Mouse (Mus musculus): ENCODE results near the gene Sprtn. TPM values are rescaled to one million over a fixed set of nuclear protein-coding genes. Genes with fewer than 3 reads are reported as not detected.

Gene Sprtn
- 12.5 and 14.1 TPM in 2 replicates for polyA plus RNA-seq (2014; fragmentation: Nextera tagmentation; extraction: Ambion mirVana)

DNA sequence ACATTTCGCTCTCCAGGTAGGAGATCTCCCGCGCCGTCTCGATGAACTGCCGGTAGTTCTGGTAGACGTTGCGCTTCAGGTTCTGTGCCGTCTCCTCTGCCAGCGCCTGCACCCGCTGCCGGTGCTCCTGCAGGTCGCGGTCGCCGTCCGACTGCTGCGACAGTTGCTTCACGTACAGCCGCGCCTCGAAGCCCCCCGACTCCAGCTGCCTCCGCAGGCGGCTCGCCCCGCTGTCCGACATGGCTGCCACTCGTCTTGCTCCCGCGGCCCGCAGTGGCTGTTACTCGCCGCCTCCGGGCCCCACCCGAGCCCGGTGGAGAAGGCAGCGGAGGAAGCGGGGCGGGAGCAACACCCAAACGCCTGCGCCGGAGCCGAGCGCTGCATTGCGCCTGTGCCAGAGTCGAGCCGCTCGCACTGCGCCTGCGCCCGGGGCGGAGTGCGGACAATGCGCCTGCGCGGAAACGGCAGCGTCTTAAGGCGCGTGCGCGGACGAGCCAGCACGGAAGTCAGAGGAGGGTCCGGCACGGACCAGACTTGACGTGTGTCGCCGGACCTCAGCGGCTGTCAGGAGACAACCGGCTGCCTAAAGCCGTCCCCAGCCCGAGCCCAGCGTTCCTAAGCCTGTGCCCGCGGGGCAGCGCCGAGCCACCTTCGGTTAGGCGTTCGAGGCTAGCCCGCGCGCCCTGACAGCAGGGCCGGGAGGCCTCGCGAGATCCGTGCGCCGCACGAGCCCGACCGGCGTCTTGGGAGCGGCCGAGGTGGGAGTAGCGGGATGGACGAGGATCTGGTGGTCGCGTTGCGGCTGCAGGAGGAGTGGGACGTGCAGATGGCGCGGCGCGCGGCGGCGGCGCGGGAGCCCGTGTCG, at the start of gene Sprtn, which contains the start of gene Exoc8:
Sprtn (plus strand) TSS at position 501 of the 865 bp plus-strand sequence.
Exoc8 (minus strand) TSS at position 320 of the 865 bp plus-strand sequence.
- H3K27me3 ChIP-seq (ENCODE audit: control insufficient read depth, insufficient read depth, low read length) = no peaks in the 10 kb centered on the region
- H3K27ac ChIP-seq (ENCODE audit: low read depth, low read length) = peak within 1 kb of the TSS; percentile 35; the same call in 1 of the 2 replicates
- H3K4me2 ChIP-seq = peak within 1 kb of the TSS; percentile 100
- H3K9ac ChIP-seq (ENCODE audit: low read length) = peak within 1 kb of the TSS; percentile 84
- DNase-seq (ENCODE audit: low spot score, missing footprints) (peak; percentile 100), ATAC-seq (ENCODE audit: low FRiP score) (peak; percentile 90)
- peak within 1 kb of the TSS; percentile 95 for H3K4me3 ChIP-seq (ENCODE audit: low read depth, low read length)
- no peaks in the 10 kb centered on the region for H3K9me3 ChIP-seq (ENCODE audit: control insufficient read depth, low read length)
- WGBS = under 1% methylated on average over 114 of the region's 114 CpGs
- peaks cover 5% of the 10 kb centered on the region; the same call in 1 of the 2 replicates for H3K36me3 ChIP-seq (ENCODE audit: control insufficient read depth, insufficient read depth, low read length)
- peaks cover 18% of the 10 kb centered on the region for H3K4me1 ChIP-seq (ENCODE audit: control insufficient read depth, insufficient read depth, low read length)

- no peak for ATAC-seq (ENCODE audit: low FRiP score)
- Histone ChIP-seq H3K4me2 (no peak overlapping the region), H3K4me1 (ENCODE audit: control insufficient read depth, insufficient read depth, low read length) (no peaks in the 10 kb centered on the region), H3K27me3 (ENCODE audit: control insufficient read depth, insufficient read depth, low read length) (no peaks in the 10 kb centered on the region), H3K36me3 (ENCODE audit: control insufficient read depth, insufficient read depth, low read length) (peaks cover 29% of the 10 kb centered on the region), H3K27ac (ENCODE audit: low read depth, low read length) (no peak overlapping the region), H3K9ac (ENCODE audit: low read length) (no peak overlapping the region), H3K4me3 (ENCODE audit: low read depth, low read length) (no peak overlapping the region), H3K9me3 (ENCODE audit: control insufficient read depth, low read length) (peaks cover 4% of the 10 kb centered on the region)
- WGBS = 98% methylated on average over 1 of the region's 1 CpGs
- no peak for DNase-seq (ENCODE audit: low spot score, missing footprints)
These were observed 44.2 kb upstream of the Sprtn start for GRCm38 (mm10) chr8:124853511-124853910.

GRCm38 (mm10) chr8:124859466-124859865, 38.2 kb upstream of the Sprtn start:
- Histone ChIP-seq H3K27me3 (ENCODE audit: control insufficient read depth, insufficient read depth, low read length) (no peaks in the 10 kb centered on the region), H3K36me3 (ENCODE audit: control insufficient read depth, insufficient read depth, low read length) (peaks cover 34% of the 10 kb centered on the region), H3K9me3 (ENCODE audit: control insufficient read depth, low read length) (no peaks in the 10 kb centered on the region), H3K4me3 (ENCODE audit: low read depth, low read length) (no peak overlapping the region), H3K9ac (ENCODE audit: low read length) (no peak overlapping the region), H3K27ac (ENCODE audit: low read depth, low read length) (no peak overlapping the region), H3K4me2 (no peak overlapping the region), H3K4me1 (ENCODE audit: control insufficient read depth, insufficient read depth, low read length) (peaks cover 6% of the 10 kb centered on the region)
- DNase-seq (ENCODE audit: low spot score, missing footprints) (no peak), ATAC-seq (ENCODE audit: low FRiP score) (no peak)

DNA sequence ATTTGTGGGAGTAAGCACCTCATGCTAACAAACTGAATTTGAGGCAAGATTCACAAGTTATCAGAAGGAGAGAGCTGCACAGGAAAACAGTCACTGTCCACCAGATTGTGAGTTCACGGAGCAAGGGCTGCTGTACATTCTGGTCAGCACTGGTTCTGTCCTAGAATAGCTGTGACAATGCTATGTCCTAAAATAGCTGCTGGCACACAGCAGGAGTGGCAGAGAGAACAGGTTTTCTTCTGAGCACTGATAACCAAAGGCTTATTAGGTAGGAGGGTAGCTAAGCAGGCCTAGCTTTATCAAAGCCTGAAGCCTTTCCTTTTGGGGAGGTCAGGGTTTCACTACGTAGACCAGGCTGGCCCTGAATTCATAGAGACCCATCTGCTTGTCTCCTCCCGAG, 37.5 kb upstream of the Sprtn start:
- H3K36me3 ChIP-seq (ENCODE audit: control insufficient read depth, insufficient read depth, low read length) = peaks cover 31% of the 10 kb centered on the region
- no peak overlapping the region for H3K9ac ChIP-seq (ENCODE audit: low read length)
- H3K9me3 ChIP-seq (ENCODE audit: control insufficient read depth, low read length) = no peaks in the 10 kb centered on the region
- 96% methylated on average over 3 of the region's 3 CpGs for WGBS
- H3K4me1 ChIP-seq (ENCODE audit: control insufficient read depth, insufficient read depth, low read length) = peaks cover 6% of the 10 kb centered on the region
- no peak overlapping the region for H3K4me2 ChIP-seq
- ATAC-seq (ENCODE audit: low FRiP score) (no peak), DNase-seq (ENCODE audit: low spot score, missing footprints) (no peak)
- no peaks in the 10 kb centered on the region for H3K27me3 ChIP-seq (ENCODE audit: control insufficient read depth, insufficient read depth, low read length)
- H3K4me3 ChIP-seq (ENCODE audit: low read depth, low read length) = no peak overlapping the region
- no peak overlapping the region for H3K27ac ChIP-seq (ENCODE audit: low read depth, low read length)

GRCm38 (mm10) chr8:124862321-124863162, 35.1 kb upstream of the Sprtn start, which contains the start of the genes Gnpat and 2810004N23Rik:
Gnpat (plus strand) TSS chr8:124863033.
2810004N23Rik (minus strand) TSS chr8:124863120.
- H3K4me1 ChIP-seq (ENCODE audit: control insufficient read depth, insufficient read depth, low read length) = peaks cover 6% of the 10 kb centered on the region
- H3K36me3 ChIP-seq (ENCODE audit: control insufficient read depth, insufficient read depth, low read length) = peaks cover 19% of the 10 kb centered on the region
- H3K4me2 ChIP-seq = peak within 1 kb of the TSS; percentile 80
- H3K27ac ChIP-seq (ENCODE audit: low read depth, low read length) = peak within 1 kb of the TSS; percentile 77
- H3K4me3 ChIP-seq (ENCODE audit: low read depth, low read length) = peak within 1 kb of the TSS; percentile 90
- no peaks in the 10 kb centered on the region for H3K9me3 ChIP-seq (ENCODE audit: control insufficient read depth, low read length)
- ATAC-seq (ENCODE audit: low FRiP score) (peak; percentile 98), DNase-seq (ENCODE audit: low spot score, missing footprints) (peak; percentile 100)
- H3K27me3 ChIP-seq (ENCODE audit: control insufficient read depth, insufficient read depth, low read length) = no peaks in the 10 kb centered on the region
- WGBS = 2% methylated on average over 55 of the region's 55 CpGs
- peak within 1 kb of the TSS; percentile 97 for H3K9ac ChIP-seq (ENCODE audit: low read length)

- Histone ChIP-seq H3K4me1 (ENCODE audit: control insufficient read depth, insufficient read depth, low read length) (peaks cover 6% of the 10 kb centered on the region), H3K9ac (ENCODE audit: low read length) (peak overlapping the region; percentile 97), H3K27me3 (ENCODE audit: control insufficient read depth, insufficient read depth, low read length) (no peaks in the 10 kb centered on the region), H3K9me3 (ENCODE audit: control insufficient read depth, low read length) (no peaks in the 10 kb centered on the region), H3K4me2 (peak overlapping the region; percentile 80), H3K4me3 (ENCODE audit: low read depth, low read length) (peak overlapping the region; percentile 90), H3K27ac (ENCODE audit: low read depth, low read length) (peak overlapping the region; percentile 77), H3K36me3 (ENCODE audit: control insufficient read depth, insufficient read depth, low read length) (peaks cover 16% of the 10 kb centered on the region)
- ATAC-seq (ENCODE audit: low FRiP score) = peak; percentile 86
- DNase-seq (ENCODE audit: low spot score, missing footprints) = no peak
- WGBS = 0% methylated on average over 33 of the region's 33 CpGs
These were observed 34.5 kb upstream of the Sprtn start for GRCm38 (mm10) chr8:124863163-124863677.

- DNase-seq (ENCODE audit: low spot score, missing footprints) = peak; percentile 85
- H3K4me2 ChIP-seq = peak overlapping the region; percentile 80
- H3K27ac ChIP-seq (ENCODE audit: low read depth, low read length) = no peak overlapping the region
- H3K36me3 ChIP-seq (ENCODE audit: control insufficient read depth, insufficient read depth, low read length) = peaks cover 14% of the 10 kb centered on the region
- peaks cover 6% of the 10 kb centered on the region for H3K4me1 ChIP-seq (ENCODE audit: control insufficient read depth, insufficient read depth, low read length)
- H3K9ac ChIP-seq (ENCODE audit: low read length) = peak overlapping the region; percentile 97
- H3K27me3 ChIP-seq (ENCODE audit: control insufficient read depth, insufficient read depth, low read length) = no peaks in the 10 kb centered on the region
- 26% methylated on average over 8 of the region's 8 CpGs for WGBS
- ATAC-seq (ENCODE audit: low FRiP score) = no peak
- no peaks in the 10 kb centered on the region for H3K9me3 ChIP-seq (ENCODE audit: control insufficient read depth, low read length)
- peak overlapping the region; percentile 90 for H3K4me3 ChIP-seq (ENCODE audit: low read depth, low read length)
These were observed 34.0 kb upstream of the Sprtn start for GRCm38 (mm10) chr8:124863729-124864128.

- DNase-seq (ENCODE audit: low spot score, missing footprints) = no peak
- no peak overlapping the region for H3K4me3 ChIP-seq (ENCODE audit: low read depth, low read length)
- H3K27ac ChIP-seq (ENCODE audit: low read depth, low read length) = no peak overlapping the region
- no peak overlapping the region for H3K4me2 ChIP-seq
- H3K9me3 ChIP-seq (ENCODE audit: control insufficient read depth, low read length) = no peaks in the 10 kb centered on the region
- H3K27me3 ChIP-seq (ENCODE audit: control insufficient read depth, insufficient read depth, low read length) = no peaks in the 10 kb centered on the region
- ATAC-seq (ENCODE audit: low FRiP score) = no peak
- WGBS = 88% methylated on average over 3 of the region's 3 CpGs
- H3K36me3 ChIP-seq (ENCODE audit: control insufficient read depth, insufficient read depth, low read length) = peaks cover 3% of the 10 kb centered on the region
- peaks cover 6% of the 10 kb centered on the region for H3K4me1 ChIP-seq (ENCODE audit: control insufficient read depth, insufficient read depth, low read length)
- H3K9ac ChIP-seq (ENCODE audit: low read length) = no peak overlapping the region
These were observed 31.0 kb upstream of the Sprtn start for GRCm38 (mm10) chr8:124866669-124867068.

Measured in midbrain, embryonic 11.5 days (tissue).